Mouse (Mus musculus): Measurements from ENCODE around the gene Hells. TPM values are rescaled to one million over a fixed set of nuclear protein-coding genes. Genes with fewer than 3 reads are reported as not detected.

Gene Hells
- polyA plus RNA-seq, 1 experiment from 2014 or later: 13.8 TPM

GRCm38 (mm10) chr19:38981966-38982365, 51.3 kb downstream of the Hells start:
- Histone ChIP-seq H3K4me1 (ENCODE audit: control insufficient read depth, insufficient read depth, low read length) (no peaks in the 10 kb centered on the region), H3K4me2 (ENCODE audit: low read length) (no peak overlapping the region), H3K9ac (replicated peaks; ENCODE audit: low read length) (no peak overlapping the region), H3K4me3 (replicated peaks; ENCODE audit: low read depth, low read length) (no peak overlapping the region), H3K27me3 (ENCODE audit: control insufficient read depth, insufficient read depth, low read length) (no peaks in the 10 kb centered on the region), H3K27ac (replicated peaks; ENCODE audit: low read depth, low read length) (no peak overlapping the region), H3K36me3 (ENCODE audit: control insufficient read depth, insufficient read depth, low read length) (no peaks in the 10 kb centered on the region), H3K9me3 (ENCODE audit: control insufficient read depth, low read length) (no peaks in the 10 kb centered on the region)
- 0% methylated on average over 1 of the region's 1 CpGs for WGBS
- ATAC-seq (ENCODE audit: low FRiP score, low TSS enrichment) (no peak), DNase-seq (peak; percentile 88)

DNA sequence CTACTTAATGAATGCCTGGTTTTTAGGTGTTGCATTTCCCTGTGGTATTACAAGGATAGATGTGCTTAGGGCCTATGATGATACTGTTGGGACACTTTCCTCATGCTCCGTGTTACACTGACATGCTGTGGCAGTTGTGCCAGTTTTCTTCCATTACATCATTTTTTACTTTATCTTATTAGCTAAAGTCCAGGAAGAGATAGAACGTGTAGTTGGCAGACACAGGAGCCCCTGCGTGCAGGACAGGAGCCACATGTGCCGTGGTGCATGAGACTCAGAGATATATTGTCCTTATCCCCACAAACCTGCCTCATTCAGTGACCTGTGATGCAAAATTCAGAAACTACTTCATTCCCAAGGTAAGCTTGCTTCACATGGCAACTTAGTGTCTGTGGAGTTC, 67.5 kb downstream of the Hells start:
- no peaks in the 10 kb centered on the region for H3K4me1 ChIP-seq (ENCODE audit: control insufficient read depth, insufficient read depth, low read length)
- no peaks in the 10 kb centered on the region for H3K36me3 ChIP-seq (ENCODE audit: control insufficient read depth, insufficient read depth, low read length)
- H3K4me3 ChIP-seq (replicated peaks; ENCODE audit: low read depth, low read length): no peak overlapping the region
- DNase-seq: no peak
- no peak overlapping the region for H3K4me2 ChIP-seq (ENCODE audit: low read length)
- no peak overlapping the region for H3K9ac ChIP-seq (replicated peaks; ENCODE audit: low read length)
- ATAC-seq (ENCODE audit: low FRiP score, low TSS enrichment): no peak
- 0 out of 2 replicates have a peak, but pooled peaks cover 3% of the 10 kb centered on the region for H3K9me3 ChIP-seq (ENCODE audit: control insufficient read depth, low read length)
- WGBS: 86% methylated on average over 4 of the region's 4 CpGs
- no peaks in the 10 kb centered on the region for H3K27me3 ChIP-seq (ENCODE audit: control insufficient read depth, insufficient read depth, low read length)
- H3K27ac ChIP-seq (replicated peaks; ENCODE audit: low read depth, low read length): no peak overlapping the region

- Histone ChIP-seq H3K4me3 (replicated peaks; ENCODE audit: low read depth, low read length) (no peak overlapping the region), H3K27me3 (ENCODE audit: control insufficient read depth, insufficient read depth, low read length) (no peaks in the 10 kb centered on the region), H3K36me3 (ENCODE audit: control insufficient read depth, insufficient read depth, low read length) (no peaks in the 10 kb centered on the region), H3K4me2 (ENCODE audit: low read length) (no peak overlapping the region), H3K27ac (replicated peaks; ENCODE audit: low read depth, low read length) (no peak overlapping the region), H3K9me3 (ENCODE audit: control insufficient read depth, low read length) (0 out of 2 replicates have a peak, but pooled peaks cover under 1% of the 10 kb centered on the region), H3K9ac (replicated peaks; ENCODE audit: low read length) (no peak overlapping the region), H3K4me1 (ENCODE audit: control insufficient read depth, insufficient read depth, low read length) (no peaks in the 10 kb centered on the region)
- WGBS: 91% methylated on average over 1 of the region's 1 CpGs
- DNase-seq (no peak), ATAC-seq (ENCODE audit: low FRiP score, low TSS enrichment) (no peak)
Measured at GRCm38 (mm10) chr19:38998676-38999075, 68.0 kb downstream of the Hells start.

GRCm38 (mm10) chr19:39005132-39005531, 74.4 kb downstream of the Hells start:
- no peaks in the 10 kb centered on the region for H3K4me1 ChIP-seq (ENCODE audit: control insufficient read depth, insufficient read depth, low read length)
- H3K36me3 ChIP-seq (ENCODE audit: control insufficient read depth, insufficient read depth, low read length): no peaks in the 10 kb centered on the region
- H3K27me3 ChIP-seq (ENCODE audit: control insufficient read depth, insufficient read depth, low read length): no peaks in the 10 kb centered on the region
- H3K9ac ChIP-seq (replicated peaks; ENCODE audit: low read length): no peak overlapping the region
- no peaks in the 10 kb centered on the region for H3K9me3 ChIP-seq (ENCODE audit: control insufficient read depth, low read length)
- H3K4me3 ChIP-seq (replicated peaks; ENCODE audit: low read depth, low read length): no peak overlapping the region
- no peak overlapping the region for H3K27ac ChIP-seq (replicated peaks; ENCODE audit: low read depth, low read length)
- no peak for ATAC-seq (ENCODE audit: low FRiP score, low TSS enrichment)
- 96% methylated on average over 1 of the region's 1 CpGs for WGBS
- no peak overlapping the region for H3K4me2 ChIP-seq (ENCODE audit: low read length)
- no peak for DNase-seq

GRCm38 (mm10) chr19:39006715-39007114, 76.0 kb downstream of the Hells start, which contains the start of gene Cyp2c55:
Cyp2c55 (plus strand) TSS chr19:39007019.
- Histone ChIP-seq H3K27ac (replicated peaks; ENCODE audit: low read depth, low read length) (no peak within 1 kb of the TSS), H3K27me3 (ENCODE audit: control insufficient read depth, insufficient read depth, low read length) (no peaks in the 10 kb centered on the region), H3K36me3 (ENCODE audit: control insufficient read depth, insufficient read depth, low read length) (no peaks in the 10 kb centered on the region), H3K9me3 (ENCODE audit: control insufficient read depth, low read length) (no peaks in the 10 kb centered on the region), H3K4me2 (ENCODE audit: low read length) (no peak within 1 kb of the TSS), H3K4me3 (replicated peaks; ENCODE audit: low read depth, low read length) (no peak within 1 kb of the TSS), H3K4me1 (ENCODE audit: control insufficient read depth, insufficient read depth, low read length) (no peaks in the 10 kb centered on the region), H3K9ac (replicated peaks; ENCODE audit: low read length) (no peak within 1 kb of the TSS)
- DNase-seq: no peak
- no peak for ATAC-seq (ENCODE audit: low FRiP score, low TSS enrichment)

Small RNAs within 50 kb of the gene (microRNA-seq; reads per million reads assigned to microRNA genes)
- gene Gm23800: not detected

Other genes with a start within 250 kb of the Hells start
- gene Noc3l, start 111.7 kb upstream of the Hells start, polyA plus RNA-seq (2014; fragmentation: Nextera tagmentation; extraction: Ambion mirVana): 5.5 and 6.3 TPM in 2 replicates
- 8.4 and 8.5 TPM in 2 replicates for gene Tbc1d12, start 94.3 kb upstream of the Hells start, polyA plus RNA-seq (2014; fragmentation: Nextera tagmentation; extraction: Ambion mirVana)
- gene Cyp2c55, start 76.1 kb downstream of the Hells start, polyA plus RNA-seq (2014; fragmentation: Nextera tagmentation; extraction: Ambion mirVana): not detected in 2 replicates
- not detected in 2 replicates for gene Cyp2c65, start 130.1 kb downstream of the Hells start, polyA plus RNA-seq (2014; fragmentation: Nextera tagmentation; extraction: Ambion mirVana)
- gene Cyp2c66, start 183.0 kb downstream of the Hells start, polyA plus RNA-seq (2014; fragmentation: Nextera tagmentation; extraction: Ambion mirVana): not detected in 2 replicates